Mouse (Mus musculus): ENCODE measurements around the gene R3hdm4. TPM values are rescaled to one million over a fixed set of nuclear protein-coding genes. Genes with fewer than 3 reads are reported as not detected.

R3hdm4 gene
- total and polyA plus RNA-seq, 2 experiments, result 12.4 to 80.0 TPM

DNA sequence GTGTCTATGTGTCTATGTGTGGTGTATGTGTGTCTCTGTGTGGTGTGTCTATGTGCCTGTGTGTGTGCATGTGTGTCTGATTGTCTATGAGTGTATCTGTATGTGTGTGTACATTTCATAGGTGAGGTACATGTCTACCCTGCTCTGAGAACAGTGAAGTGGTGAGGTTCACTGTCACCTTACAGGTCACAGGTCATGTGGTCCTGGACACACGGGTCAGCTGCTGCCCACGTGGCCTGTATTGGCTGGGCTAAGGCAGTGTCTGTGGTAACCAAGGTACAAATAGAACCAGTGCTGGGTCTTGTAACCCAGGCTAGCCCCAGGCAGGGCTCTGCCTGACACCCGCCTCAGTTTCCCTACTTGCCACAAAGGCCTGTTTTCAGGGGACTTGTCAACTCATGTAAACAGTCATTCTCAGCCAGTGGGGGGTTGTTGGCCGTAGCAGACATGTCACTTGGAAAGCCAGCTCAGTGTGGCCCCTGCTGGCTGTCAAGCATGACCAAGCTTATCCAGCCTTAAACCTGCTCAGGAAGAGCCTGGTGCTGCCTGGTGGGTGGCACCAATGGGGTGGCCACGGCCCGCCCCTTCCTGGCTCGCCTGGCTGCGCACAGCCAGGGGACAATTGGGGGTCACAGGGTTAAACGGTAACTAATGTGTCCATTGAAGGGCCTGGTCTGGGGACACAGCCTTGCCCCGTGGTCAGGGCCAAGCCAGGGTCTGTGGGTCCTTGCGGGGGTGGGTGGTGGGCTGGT is 16.9 kb upstream of the R3hdm4 start:
- H3K27me3 ChIP-seq (ENCODE audit: control insufficient read depth, insufficient read depth, low read length), result no peaks in the 10 kb centered on the region
- H3K27ac ChIP-seq (replicated peaks; ENCODE audit: insufficient read depth, low read depth, low read length), result no peak overlapping the region

DNA sequence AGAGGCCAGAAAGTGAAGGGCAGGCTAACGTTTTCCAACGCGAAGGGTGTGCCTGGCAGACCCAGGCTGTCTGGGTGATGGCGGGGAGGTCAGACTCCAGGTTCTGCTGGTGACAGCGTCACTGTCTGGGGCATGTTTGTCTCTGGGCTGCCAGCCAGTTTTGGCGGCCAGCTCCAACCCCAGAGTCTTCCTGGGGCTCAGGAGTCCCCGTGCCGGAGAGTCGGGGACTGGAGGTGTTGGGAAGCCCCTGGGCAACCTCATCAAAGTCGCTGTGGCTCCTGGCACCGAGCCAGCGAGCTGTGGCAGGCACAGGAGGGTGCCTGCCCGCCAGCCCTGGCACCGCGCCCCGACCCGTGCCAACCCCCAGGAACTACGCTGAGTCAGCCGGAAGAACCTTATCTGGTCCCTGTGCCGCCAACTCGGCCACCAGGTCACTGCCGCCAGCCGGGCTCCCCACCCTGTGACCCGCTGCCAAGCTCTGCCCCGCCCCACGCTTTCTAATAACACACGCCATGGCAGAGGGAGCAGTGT is 16.0 kb upstream of the R3hdm4 start:
- WGBS, result 3% methylated on average over 27 of the region's 27 CpGs
- H3K27ac ChIP-seq (replicated peaks; ENCODE audit: insufficient read depth, low read depth, low read length), result no peak overlapping the region; the same call in 1 of the 2 replicates
- H3K9ac ChIP-seq (ENCODE audit: low read depth, low read length), result no peak overlapping the region
- TF ChIP-seq CTCF (IDR thresholded peaks at IDR 0.05; ENCODE audit: low read depth, low read length) (no peak), POLR2A (IDR thresholded peaks at IDR 0.05; ENCODE audit: extremely low read depth, insufficient read depth, low read length) (no peak)
- H3K4me1 ChIP-seq (ENCODE audit: control insufficient read depth, insufficient read depth, low read length), result peaks cover 31% of the 10 kb centered on the region
- DNase-seq (ENCODE audit: extremely low read depth, low read depth, low spot score), result peak; percentile 93
- peak overlapping the region; percentile 17; the same call in 1 of the 2 replicates for H3K4me3 ChIP-seq (ENCODE audit: insufficient read depth, low read depth, low read length)
- no peaks in the 10 kb centered on the region for H3K27me3 ChIP-seq (ENCODE audit: control insufficient read depth, insufficient read depth, low read length)
- no peaks in the 10 kb centered on the region; the same call in 1 of the 2 replicates for H3K79me2 ChIP-seq (ENCODE audit: control insufficient read depth, insufficient read depth, low read length)
- H3K36me3 ChIP-seq (ENCODE audit: control insufficient read depth, insufficient read depth, low read length), result no peaks in the 10 kb centered on the region

More for the DNA sequence above, 16.9 kb upstream of the R3hdm4 start:
- 48% methylated on average over 11 of the region's 11 CpGs for WGBS
- Histone ChIP-seq H3K4me3 (ENCODE audit: insufficient read depth, low read depth, low read length) (no peak overlapping the region), H3K79me2 (ENCODE audit: control insufficient read depth, insufficient read depth, low read length) (no peaks in the 10 kb centered on the region; the same call in 1 of the 2 replicates), H3K36me3 (ENCODE audit: control insufficient read depth, insufficient read depth, low read length) (no peaks in the 10 kb centered on the region), H3K9ac (ENCODE audit: low read depth, low read length) (no peak overlapping the region), H3K4me1 (ENCODE audit: control insufficient read depth, insufficient read depth, low read length) (peaks cover 31% of the 10 kb centered on the region)
- DNase-seq (ENCODE audit: extremely low read depth, low read depth, low spot score), result peak; percentile 74
- TF ChIP-seq CTCF (IDR thresholded peaks at IDR 0.05; ENCODE audit: low read depth, low read length) (no peak), POLR2A (IDR thresholded peaks at IDR 0.05; ENCODE audit: extremely low read depth, insufficient read depth, low read length) (no peak)

DNA sequence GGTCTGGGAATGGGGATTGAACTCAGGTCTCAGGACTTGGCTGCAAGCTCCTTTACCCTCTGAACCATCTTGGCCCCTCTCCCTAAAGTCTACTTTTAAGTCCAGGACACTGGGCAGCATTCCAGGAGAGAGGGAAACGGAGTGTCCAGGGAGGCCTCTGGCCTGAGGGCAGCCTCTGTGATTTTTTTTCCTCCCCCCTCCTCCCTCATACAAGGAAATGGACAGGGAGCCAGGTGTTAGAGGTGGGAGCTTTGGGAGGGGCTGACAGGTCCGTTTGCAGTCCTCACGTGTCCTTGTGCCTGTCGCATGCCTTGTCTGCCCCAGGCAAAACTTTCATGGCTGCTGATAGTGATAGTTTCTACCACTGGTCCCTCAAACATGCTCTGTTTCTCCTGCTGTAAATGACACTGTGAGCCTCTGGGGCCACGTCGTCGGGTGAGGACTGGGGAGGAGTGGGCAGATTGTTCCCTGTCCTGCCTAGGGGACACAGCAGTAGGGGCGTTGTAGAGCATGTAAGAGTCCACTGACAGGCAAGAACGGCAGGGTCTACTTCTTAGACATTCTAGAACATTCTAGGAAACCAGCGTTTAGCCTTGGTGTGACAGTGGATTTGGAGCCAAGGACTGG is 15.4 kb upstream of the R3hdm4 start:
- H3K9ac ChIP-seq (ENCODE audit: low read depth, low read length), result no peak overlapping the region
- WGBS, result 12% methylated on average over 10 of the region's 10 CpGs

DNA sequence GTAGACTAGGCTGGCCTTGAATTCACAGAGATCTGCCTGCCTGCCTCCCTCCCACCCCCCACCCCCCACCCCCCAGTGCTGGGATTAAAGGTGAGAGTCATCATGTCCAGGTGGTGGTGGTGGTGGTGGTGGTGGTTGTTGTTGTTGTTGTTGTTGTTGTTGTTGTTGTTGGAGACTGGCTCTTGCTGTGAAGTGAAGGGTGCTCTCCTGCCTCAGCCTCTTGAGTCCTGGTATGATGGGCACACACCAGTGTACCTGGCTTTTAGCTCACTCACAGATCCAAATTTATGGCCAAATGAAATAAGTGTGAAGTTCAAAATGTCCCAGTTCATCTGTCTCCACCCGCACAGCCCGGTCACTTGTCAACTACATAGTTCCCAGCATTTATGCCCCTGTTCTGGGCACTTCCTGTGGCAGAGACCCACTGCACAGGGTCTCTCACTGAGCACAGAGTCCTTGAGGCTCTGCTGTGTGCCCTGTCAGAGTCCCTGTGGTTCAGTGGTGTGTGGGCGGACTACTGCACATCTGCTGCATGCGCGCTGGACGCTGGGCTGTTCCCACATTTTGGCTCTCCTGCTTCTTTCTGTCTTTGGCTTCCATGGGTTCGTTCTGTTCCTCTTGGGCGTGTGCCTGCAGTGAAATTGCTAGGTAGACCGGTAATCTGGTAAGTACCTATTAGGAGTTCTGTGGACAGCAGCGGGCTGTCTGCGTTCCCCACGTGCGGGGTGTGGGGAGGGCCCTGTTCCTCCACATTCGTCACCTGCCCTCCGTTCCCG is 14.0 kb upstream of the R3hdm4 start:
- no peaks in the 10 kb centered on the region for H3K27me3 ChIP-seq (ENCODE audit: control insufficient read depth, insufficient read depth, low read length)
- no peak for DNase-seq (ENCODE audit: extremely low read depth, low read depth, low spot score)
- no peak overlapping the region for H3K27ac ChIP-seq (replicated peaks; ENCODE audit: insufficient read depth, low read depth, low read length)
- H3K79me2 ChIP-seq (ENCODE audit: control insufficient read depth, insufficient read depth, low read length), result no peaks in the 10 kb centered on the region; the same call in 1 of the 2 replicates
- H3K4me1 ChIP-seq (ENCODE audit: control insufficient read depth, insufficient read depth, low read length), result peaks cover 31% of the 10 kb centered on the region
- H3K9ac ChIP-seq (ENCODE audit: low read depth, low read length), result no peak overlapping the region
- no peak overlapping the region for H3K4me3 ChIP-seq (ENCODE audit: insufficient read depth, low read depth, low read length)
- H3K36me3 ChIP-seq (ENCODE audit: control insufficient read depth, insufficient read depth, low read length), result no peaks in the 10 kb centered on the region
- 74% methylated on average over 16 of the region's 16 CpGs for WGBS
- no peak for TF ChIP-seq CTCF (IDR thresholded peaks at IDR 0.05; ENCODE audit: low read depth, low read length)
- no peak for TF ChIP-seq POLR2A (IDR thresholded peaks at IDR 0.05; ENCODE audit: extremely low read depth, insufficient read depth, low read length)

More for the DNA sequence above, 15.4 kb upstream of the R3hdm4 start:
- DNase-seq (ENCODE audit: extremely low read depth, low read depth, low spot score), result peak; percentile 61
- Histone ChIP-seq H3K4me1 (ENCODE audit: control insufficient read depth, insufficient read depth, low read length) (peaks cover 31% of the 10 kb centered on the region), H3K27ac (replicated peaks; ENCODE audit: insufficient read depth, low read depth, low read length) (no peak overlapping the region), H3K79me2 (ENCODE audit: control insufficient read depth, insufficient read depth, low read length) (no peaks in the 10 kb centered on the region; the same call in 1 of the 2 replicates), H3K27me3 (ENCODE audit: control insufficient read depth, insufficient read depth, low read length) (no peaks in the 10 kb centered on the region), H3K4me3 (ENCODE audit: insufficient read depth, low read depth, low read length) (no peak overlapping the region), H3K36me3 (ENCODE audit: control insufficient read depth, insufficient read depth, low read length) (no peaks in the 10 kb centered on the region)
- TF ChIP-seq CTCF (IDR thresholded peaks at IDR 0.05; ENCODE audit: low read depth, low read length) (no peak), POLR2A (IDR thresholded peaks at IDR 0.05; ENCODE audit: extremely low read depth, insufficient read depth, low read length) (no peak)

DNA sequence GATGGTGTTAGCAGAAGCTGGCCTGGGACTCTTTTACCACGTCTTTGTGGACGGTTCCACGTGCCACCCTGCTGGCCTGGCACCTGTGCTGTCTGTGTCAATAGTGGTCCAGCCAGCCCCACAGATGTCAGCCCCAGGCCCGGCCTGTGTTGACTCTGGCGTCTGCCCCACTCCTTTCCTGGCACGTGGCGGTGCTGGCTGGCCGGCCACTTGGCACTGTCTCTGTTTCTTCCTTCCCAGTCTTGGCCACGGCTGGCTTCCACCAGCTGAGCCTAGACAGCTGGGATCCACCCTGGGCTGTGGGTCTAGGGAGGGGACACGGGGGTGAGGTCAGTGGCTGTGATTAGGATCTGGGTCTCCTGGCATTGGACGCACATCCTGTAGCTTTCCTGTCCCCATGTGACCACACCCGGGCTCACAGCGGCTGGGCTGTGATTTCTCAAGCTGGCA is 13.3 kb upstream of the R3hdm4 start:
- peak; percentile 90 for DNase-seq (ENCODE audit: extremely low read depth, low read depth, low spot score)
- no peak for TF ChIP-seq POLR2A (IDR thresholded peaks at IDR 0.05; ENCODE audit: extremely low read depth, insufficient read depth, low read length)
- TF ChIP-seq CTCF (IDR thresholded peaks at IDR 0.05; ENCODE audit: low read depth, low read length), result no peak
- Histone ChIP-seq H3K27me3 (ENCODE audit: control insufficient read depth, insufficient read depth, low read length) (no peaks in the 10 kb centered on the region), H3K79me2 (ENCODE audit: control insufficient read depth, insufficient read depth, low read length) (no peaks in the 10 kb centered on the region; the same call in 1 of the 2 replicates), H3K36me3 (ENCODE audit: control insufficient read depth, insufficient read depth, low read length) (no peaks in the 10 kb centered on the region), H3K9ac (ENCODE audit: low read depth, low read length) (no peak overlapping the region), H3K27ac (replicated peaks; ENCODE audit: insufficient read depth, low read depth, low read length) (no peak overlapping the region), H3K4me3 (ENCODE audit: insufficient read depth, low read depth, low read length) (no peak overlapping the region), H3K4me1 (ENCODE audit: control insufficient read depth, insufficient read depth, low read length) (peaks cover 31% of the 10 kb centered on the region)
- 6% methylated on average over 13 of the region's 13 CpGs for WGBS

Data from liver, adult 2 months (tissue).